Mouse (Mus musculus): ENCODE results near the gene Sstr5. TPM values are rescaled to one million over a fixed set of nuclear protein-coding genes. Genes with fewer than 3 reads are reported as not detected.

Sstr5 gene
- polyA plus RNA-seq, 2 experiments: 0.09 to 0.10 TPM

GRCm38 (mm10) chr17:25454272-25454671 is 42.8 kb downstream of the Sstr5 start, which contains the start of gene Tekt4:
TSS of gene Tekt4 (plus strand) at chr17:25454615.
- Histone ChIP-seq H3K36me3 (ENCODE audit: control insufficient read depth, insufficient read depth, low read length) (no peaks in the 10 kb centered on the region), H3K4me2 (replicated peaks; ENCODE audit: low read depth, low read length, severe bottlenecking) (no peak within 1 kb of the TSS), H3K9ac (ENCODE audit: low read depth, low read length, severe bottlenecking) (no peak within 1 kb of the TSS), H3K9me3 (ENCODE audit: control insufficient read depth, low read length) (no peaks in the 10 kb centered on the region), H3K4me1 (ENCODE audit: control insufficient read depth, insufficient read depth, low read length) (no peaks in the 10 kb centered on the region), H3K4me3 (replicated peaks; ENCODE audit: low read length) (no peak within 1 kb of the TSS), H3K27ac (replicated peaks; ENCODE audit: low read depth, low read length) (no peak within 1 kb of the TSS), H3K27me3 (ENCODE audit: control insufficient read depth, insufficient read depth, low read length) (no peaks in the 10 kb centered on the region)
- no peak for DNase-seq (ENCODE audit: low spot score)
- ATAC-seq (ENCODE audit: low FRiP score, low read depth): no peak
- WGBS: 51% methylated on average over 2 of the region's 2 CpGs
- no peak for TF ChIP-seq POLR2A (IDR thresholded peaks at IDR 0.05; ENCODE audit: borderline replicate concordance, extremely low read depth, insufficient read depth, insufficient read length)

GRCm38 (mm10) chr17:25452246-25452965 is 44.7 kb downstream of the Sstr5 start:
- TF ChIP-seq POLR2A (IDR thresholded peaks at IDR 0.05; ENCODE audit: borderline replicate concordance, extremely low read depth, insufficient read depth, insufficient read length): no peak
- H3K9ac ChIP-seq (ENCODE audit: low read depth, low read length, severe bottlenecking): no peak overlapping the region
- H3K9me3 ChIP-seq (ENCODE audit: control insufficient read depth, low read length): no peaks in the 10 kb centered on the region
- no peak overlapping the region for H3K4me2 ChIP-seq (replicated peaks; ENCODE audit: low read depth, low read length, severe bottlenecking)
- 77% methylated on average over 5 of the region's 5 CpGs for WGBS
- no peak overlapping the region for H3K4me3 ChIP-seq (replicated peaks; ENCODE audit: low read length)
- DNase-seq (ENCODE audit: low spot score): no peak
- H3K27ac ChIP-seq (replicated peaks; ENCODE audit: low read depth, low read length): no peak overlapping the region
- no peaks in the 10 kb centered on the region for H3K4me1 ChIP-seq (ENCODE audit: control insufficient read depth, insufficient read depth, low read length)
- ATAC-seq (ENCODE audit: low FRiP score, low read depth): no peak
- no peaks in the 10 kb centered on the region for H3K36me3 ChIP-seq (ENCODE audit: control insufficient read depth, insufficient read depth, low read length)
- no peaks in the 10 kb centered on the region for H3K27me3 ChIP-seq (ENCODE audit: control insufficient read depth, insufficient read depth, low read length)

- no peak overlapping the region for H3K27ac ChIP-seq (replicated peaks; ENCODE audit: low read depth, low read length)
- 52% methylated on average over 4 of the region's 4 CpGs for WGBS
Measured at GRCm38 (mm10) chr17:25450329-25450728, 46.8 kb downstream of the Sstr5 start.

GRCm38 (mm10) chr17:25447865-25448264 is 49.2 kb downstream of the Sstr5 start:
- Histone ChIP-seq H3K4me2 (replicated peaks; ENCODE audit: low read depth, low read length, severe bottlenecking) (no peak overlapping the region), H3K4me1 (ENCODE audit: control insufficient read depth, insufficient read depth, low read length) (no peaks in the 10 kb centered on the region), H3K27me3 (ENCODE audit: control insufficient read depth, insufficient read depth, low read length) (no peaks in the 10 kb centered on the region), H3K4me3 (replicated peaks; ENCODE audit: low read length) (no peak overlapping the region), H3K9me3 (ENCODE audit: control insufficient read depth, low read length) (no peaks in the 10 kb centered on the region), H3K27ac (replicated peaks; ENCODE audit: low read depth, low read length) (no peak overlapping the region), H3K9ac (ENCODE audit: low read depth, low read length, severe bottlenecking) (no peak overlapping the region), H3K36me3 (ENCODE audit: control insufficient read depth, insufficient read depth, low read length) (no peaks in the 10 kb centered on the region)
- DNase-seq (ENCODE audit: low spot score) (no peak), ATAC-seq (ENCODE audit: low FRiP score, low read depth) (no peak)
- no peak for TF ChIP-seq POLR2A (IDR thresholded peaks at IDR 0.05; ENCODE audit: borderline replicate concordance, extremely low read depth, insufficient read depth, insufficient read length)
- 69% methylated on average over 12 of the region's 12 CpGs for WGBS

More at GRCm38 (mm10) chr17:25450329-25450728, 46.8 kb downstream of the Sstr5 start:
- H3K9me3 ChIP-seq (ENCODE audit: control insufficient read depth, low read length): no peaks in the 10 kb centered on the region
- no peak overlapping the region for H3K4me3 ChIP-seq (replicated peaks; ENCODE audit: low read length)
- H3K4me2 ChIP-seq (replicated peaks; ENCODE audit: low read depth, low read length, severe bottlenecking): no peak overlapping the region
- no peak for ATAC-seq (ENCODE audit: low FRiP score, low read depth)
- H3K4me1 ChIP-seq (ENCODE audit: control insufficient read depth, insufficient read depth, low read length): no peaks in the 10 kb centered on the region
- no peaks in the 10 kb centered on the region for H3K27me3 ChIP-seq (ENCODE audit: control insufficient read depth, insufficient read depth, low read length)
- no peak for TF ChIP-seq POLR2A (IDR thresholded peaks at IDR 0.05; ENCODE audit: borderline replicate concordance, extremely low read depth, insufficient read depth, insufficient read length)
- no peak overlapping the region for H3K9ac ChIP-seq (ENCODE audit: low read depth, low read length, severe bottlenecking)
- no peaks in the 10 kb centered on the region for H3K36me3 ChIP-seq (ENCODE audit: control insufficient read depth, insufficient read depth, low read length)
- DNase-seq (ENCODE audit: low spot score): no peak

- WGBS: 65% methylated on average over 3 of the region's 3 CpGs
- no peak for TF ChIP-seq POLR2A (IDR thresholded peaks at IDR 0.05; ENCODE audit: borderline replicate concordance, extremely low read depth, insufficient read depth, insufficient read length)
Measured at GRCm38 (mm10) chr17:25445841-25446240, 51.2 kb downstream of the Sstr5 start.

More at GRCm38 (mm10) chr17:25445841-25446240, 51.2 kb downstream of the Sstr5 start:
- H3K27me3 ChIP-seq (ENCODE audit: control insufficient read depth, insufficient read depth, low read length): no peaks in the 10 kb centered on the region
- H3K4me3 ChIP-seq (replicated peaks; ENCODE audit: low read length): no peak overlapping the region
- no peak overlapping the region for H3K27ac ChIP-seq (replicated peaks; ENCODE audit: low read depth, low read length)
- H3K36me3 ChIP-seq (ENCODE audit: control insufficient read depth, insufficient read depth, low read length): no peaks in the 10 kb centered on the region
- DNase-seq (ENCODE audit: low spot score) (no peak), ATAC-seq (ENCODE audit: low FRiP score, low read depth) (no peak)
- H3K4me1 ChIP-seq (ENCODE audit: control insufficient read depth, insufficient read depth, low read length): peaks cover 4% of the 10 kb centered on the region; the same call in 1 of the 2 replicates
- no peak overlapping the region for H3K9ac ChIP-seq (ENCODE audit: low read depth, low read length, severe bottlenecking)
- H3K9me3 ChIP-seq (ENCODE audit: control insufficient read depth, low read length): no peaks in the 10 kb centered on the region
- no peak overlapping the region for H3K4me2 ChIP-seq (replicated peaks; ENCODE audit: low read depth, low read length, severe bottlenecking)
